Mouse (Mus musculus) subcutaneous adipose tissue, adult 2 months (tissue): ENCODE measurements around the gene Otop1. TPM values are rescaled to one million over a fixed set of nuclear protein-coding genes. Genes with fewer than 3 reads are reported as not detected.

Experiments used
- polyA plus RNA-seq: library from polyadenylated mRNA; depleted of rRNA; stranded (reverse); fragments of >200 nt; gene quantifications from 2 replicates; pipeline ENCODE4 v1.2.3, GENCODE M21; 2012; ENCODE audit warnings: low replicate concordance; rRNA removed

Otop1 gene
- polyA plus RNA-seq = 5.0 and 14.4 TPM in 2 replicates

GRCm38 (mm10) chr5:38275771-38276170, at the start of gene Otop1:
TSS of gene Otop1 (plus strand) at chr5:38275972.

GRCm38 (mm10) chr5:38260107-38260682, 15.6 kb upstream of the Otop1 start, which contains the start of gene Tmem128:
TSS of gene Tmem128 (plus strand) at chr5:38260185.

DNA sequence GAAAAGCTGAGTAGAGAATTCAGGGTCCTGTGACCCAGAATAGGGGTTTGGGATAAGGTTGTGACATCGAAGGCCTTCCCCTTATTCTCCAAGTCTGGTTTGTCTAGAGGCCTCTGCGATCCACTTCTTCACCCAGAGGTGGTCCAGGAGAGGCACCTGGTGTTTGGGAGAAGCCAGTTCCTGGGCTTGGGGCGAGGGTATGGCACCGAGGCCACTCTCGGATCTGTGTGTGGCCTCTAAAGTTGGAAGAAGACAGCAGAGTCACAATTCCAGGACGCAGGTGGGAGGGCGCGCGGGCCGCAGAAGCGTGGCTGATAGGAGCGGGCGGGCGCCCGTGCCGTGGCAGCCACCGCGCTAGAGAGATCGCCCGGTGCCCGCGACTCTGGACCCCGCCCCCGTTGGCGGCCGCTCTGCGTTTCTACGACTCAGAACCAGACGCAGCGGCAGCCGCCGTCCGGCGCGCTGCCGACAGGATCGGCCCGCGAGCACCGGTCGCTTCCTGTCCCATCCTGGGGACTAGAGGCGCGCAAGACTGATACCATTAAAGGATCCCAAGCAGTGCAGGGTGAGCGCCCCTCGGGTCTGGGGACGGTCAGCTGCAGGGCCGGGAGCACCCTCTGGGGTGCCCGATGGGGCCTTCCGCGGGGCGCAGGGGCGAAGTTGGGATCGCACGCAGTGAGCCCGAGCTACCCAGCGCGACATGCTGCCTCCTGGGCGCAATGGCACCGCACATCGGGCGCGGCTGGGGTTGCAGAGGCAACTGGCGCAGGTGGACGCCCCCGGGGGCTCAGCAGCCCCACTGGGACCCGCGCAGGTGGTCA, 43.4 kb downstream of the Otop1 start, which contains the start of gene Drd5:
TSS of gene Drd5 (plus strand) at position 402 of the 821 bp plus-strand sequence.

Other genes with a start within 250 kb of the Otop1 start
- 30.5 and 43.1 TPM in 2 replicates for gene Stx18, start 237.2 kb upstream of the Otop1 start, polyA plus RNA-seq
- 14.2 and 34.6 TPM in 2 replicates for gene Nsg1, start 116.1 kb upstream of the Otop1 start, polyA plus RNA-seq
- 7.6 and 13.9 TPM in 2 replicates for gene Zbtb49, start 55.5 kb upstream of the Otop1 start, polyA plus RNA-seq
- 3.5 and 5.3 TPM in 2 replicates for gene Lyar, start 55.5 kb upstream of the Otop1 start, polyA plus RNA-seq
- gene Tmem128, start 15.8 kb upstream of the Otop1 start, polyA plus RNA-seq = 34.8 and 37.2 TPM in 2 replicates
- gene Drd5, start 43.4 kb downstream of the Otop1 start, polyA plus RNA-seq = not detected in 2 replicates
- gene Slc2a9, start 227.2 kb downstream of the Otop1 start, polyA plus RNA-seq = 2.5 and 3.4 TPM in 2 replicates